Mouse (Mus musculus) heart, adult 2 months (tissue): ENCODE results near the gene Fbxo7.

Source experiments
- CTCF ChIP-seq: fragments of 200-600 bp; IDR thresholded peaks from 2 replicates; pipeline ENCODE4 v1.8.1; 2022; ENCODE audit warnings: antibody characterized with exemption, mild to moderate bottlenecking, moderate library complexity
- POLR2A ChIP-seq: fragments of 200-500 bp; IDR thresholded peaks from 2 replicates; pipeline ENCODE4 v1.6.1; 2011; ENCODE audit warnings: mild to moderate bottlenecking, low read depth, low read length, control low read depth; ENCODE audit not compliant: insufficient read depth

DNA sequence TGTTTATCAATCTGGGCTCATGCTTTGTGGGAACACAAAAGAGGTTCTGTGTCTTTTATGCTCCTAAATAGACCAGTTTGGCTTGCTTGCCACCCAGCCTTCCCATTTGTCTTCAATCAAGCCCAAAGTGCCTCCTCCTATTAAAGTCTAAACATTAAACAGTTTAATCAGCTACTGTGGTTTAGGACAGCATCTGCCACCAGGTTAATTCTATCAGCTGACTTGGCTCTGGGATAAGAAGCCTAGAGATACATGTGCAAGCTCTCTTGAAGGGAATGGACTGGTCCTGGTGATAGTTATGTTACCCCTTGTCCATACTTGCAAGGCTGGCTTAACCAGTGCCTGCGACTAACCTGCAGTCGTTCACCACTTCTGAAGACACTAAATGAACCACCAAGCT is 28.8 kb downstream of the Fbxo7 start:
- TF ChIP-seq CTCF (no peak), POLR2A (no peak)
